Comparison of ENCODE assay signal across 9 mouse cellular contexts in genomic region chr13:9547698-9548344, GRCm38 (mm10).
DNase-seq lines count a peak whose midpoint lies in the region; ATAC-seq and TF ChIP-seq lines count a peak whose summit lies in the region.
"Had no signal": no experiment of that assay in that cellular context is flagged by ENCODE, and none has a peak within 500 bp of the region (broad histone marks: within the 10 kb centered on the region; RNA-seq: fewer than 3 reads in every experiment).

No protein-coding gene starts in this region.

- WGBS in liver, embryonic 11.5 days = 12% methylated on average over 9 of the region's 9 CpGs

- TF ChIP-seq CTCF in ES-Bruce4 (IDR thresholded peaks at IDR 0.05; ENCODE audit: low read depth, low read length) = no peak
- no peak for TF ChIP-seq CTCF in left cerebral cortex, adult 2 months (IDR thresholded peaks at IDR 0.05)

- H3K4me3 ChIP-seq in ES-Bruce4 (ENCODE audit: low read depth, low read length) = no peak overlapping the region
- no peak overlapping the region for H3K4me3 ChIP-seq in liver, embryonic 11.5 days (ENCODE audit: low read depth, low read length)
- H3K4me3 ChIP-seq in left cerebral cortex, adult 2 months = no peak overlapping the region
- H3K4me3 ChIP-seq: neural tube, embryonic 12.5 days had no signal

- no peaks in the 10 kb centered on the region for H3K9me3 ChIP-seq in ES-Bruce4 (replicated peaks; ENCODE audit: control insufficient read depth, insufficient read depth, low read length, poor library complexity, severe bottlenecking)
- H3K9me3 ChIP-seq in liver, embryonic 11.5 days (ENCODE audit: control insufficient read depth, low read length) = no peaks in the 10 kb centered on the region
- H3K9me3 ChIP-seq: neural tube, embryonic 12.5 days had no signal

- H3K4me1 ChIP-seq in ES-Bruce4 (ENCODE audit: control insufficient read depth, insufficient read depth, low read length) = no peaks in the 10 kb centered on the region
- H3K4me1 ChIP-seq in liver, embryonic 11.5 days (replicated peaks; ENCODE audit: control insufficient read depth, insufficient read depth, low read length) = peaks cover 5% of the 10 kb centered on the region; the same call in 1 of the 2 replicates

- ATAC-seq in CD4-positive, CD25-positive, alpha-beta regulatory T cell, adult 4 months = no peak
- peak; percentile 69 for ATAC-seq in liver, embryonic 11.5 days (replicated peaks; ENCODE audit: low FRiP score)

- intact Hi-C loops in heart, postnatal 25 days (cut with DNase I) = no loop called here
- intact Hi-C loops in left cerebral cortex, adult 2 months (cut with DNase I) = no loop called here

- no peak overlapping the region for H3K9ac ChIP-seq in ES-Bruce4 (ENCODE audit: low read depth, poor library complexity, severe bottlenecking)
- H3K9ac ChIP-seq in liver, embryonic 11.5 days (ENCODE audit: low read depth, low read length) = no peak overlapping the region
- H3K9ac ChIP-seq: neural tube, embryonic 12.5 days had no signal

- peak; percentile 21; the same call in 1 of the 2 replicates for TF ChIP-seq EP300 in ES-Bruce4 (IDR thresholded peaks at IDR 0.05; ENCODE audit: insufficient read depth, low read depth, low read length)

- H3K4me2 ChIP-seq in liver, embryonic 11.5 days = peak overlapping the region; percentile 31
- H3K4me2 ChIP-seq: neural tube, embryonic 12.5 days had no signal

- no peaks in the 10 kb centered on the region for H3K36me3 ChIP-seq in ES-Bruce4 (ENCODE audit: control insufficient read depth, insufficient read depth, low read length, poor library complexity, severe bottlenecking)
- H3K36me3 ChIP-seq in liver, embryonic 11.5 days (ENCODE audit: control insufficient read depth, insufficient read depth, low read length) = no peaks in the 10 kb centered on the region
- H3K36me3 ChIP-seq: neural tube, embryonic 12.5 days had no signal

- DNase-seq in CD4-positive, CD25-positive, alpha-beta regulatory T cell, adult 2 months (ENCODE audit: low read depth, low spot score) = peak; percentile 3
- peak; percentile 1 for DNase-seq in heart, postnatal 25 days (ENCODE audit: low spot score)
- DNase-seq in liver, embryonic 11.5 days (ENCODE audit: low spot score) = no peak
- DNase-seq in left cerebral cortex, adult 2 months (ENCODE audit: extremely low spot score in 1 of 2, low spot score in 2 of 2) = no peak
- no peak for DNase-seq in right cerebral cortex, postnatal 36 days (ENCODE audit: low spot score in 2 of 2)
- no peak for DNase-seq in cerebellum, adult 8-10 months

- H3K27ac ChIP-seq in ES-Bruce4 (ENCODE audit: insufficient read depth, low read length) = peak overlapping the region; percentile 5
- no peak overlapping the region for H3K27ac ChIP-seq in liver, embryonic 11.5 days (ENCODE audit: low read depth, low read length)
- H3K27ac ChIP-seq in left cerebral cortex, adult 2 months = no peak overlapping the region
- H3K27ac ChIP-seq: neural tube, embryonic 12.5 days had no signal

- no peak for TF ChIP-seq POLR2A in ES-Bruce4 (IDR thresholded peaks at IDR 0.05; ENCODE audit: insufficient read depth, low read length)

- H3K27me3 ChIP-seq in ES-Bruce4 (ENCODE audit: control insufficient read depth, insufficient read depth, low read length, poor library complexity, severe bottlenecking) = no peaks in the 10 kb centered on the region
- H3K27me3 ChIP-seq in liver, embryonic 11.5 days (replicated peaks; ENCODE audit: control insufficient read depth, insufficient read depth, low read length) = no peaks in the 10 kb centered on the region
- H3K27me3 ChIP-seq: neural tube, embryonic 12.5 days had no signal

Comparison
In these comparisons a context has a peak if more than half of its experiments do, and no peak if none do; other contexts are left out.
1. DNase-seq: peak in CD4-positive, CD25-positive, alpha-beta regulatory T cell, adult 2 months (single experiment) and heart, postnatal 25 days (single experiment); none in liver, embryonic 11.5 days (single experiment), left cerebral cortex, adult 2 months (0 of 2), right cerebral cortex, postnatal 36 days (0 of 2) and cerebellum, adult 8-10 months (single experiment).